Mouse (Mus musculus) heart, postnatal 0 days (tissue): ENCODE measurements at regions not wholly inside any gene's neighbourhood (a gene's known extent, or its start where the extent isn't known, plus 50 kb on each side); places are given as distances from the start of the nearest gene placed in this dataset.

Source experiments
- CTCF ChIP-seq: IDR thresholded peaks from 2 replicates; pipeline ENCODE4 v1.5.1; 2016; ENCODE audit warnings: antibody characterized with exemption, control low read depth, low read depth
- EP300 ChIP-seq: IDR thresholded peaks from 2 replicates; pipeline ENCODE4 v1.6.1; 2016; ENCODE audit warnings: antibody characterized with exemption, low read depth

DNA sequence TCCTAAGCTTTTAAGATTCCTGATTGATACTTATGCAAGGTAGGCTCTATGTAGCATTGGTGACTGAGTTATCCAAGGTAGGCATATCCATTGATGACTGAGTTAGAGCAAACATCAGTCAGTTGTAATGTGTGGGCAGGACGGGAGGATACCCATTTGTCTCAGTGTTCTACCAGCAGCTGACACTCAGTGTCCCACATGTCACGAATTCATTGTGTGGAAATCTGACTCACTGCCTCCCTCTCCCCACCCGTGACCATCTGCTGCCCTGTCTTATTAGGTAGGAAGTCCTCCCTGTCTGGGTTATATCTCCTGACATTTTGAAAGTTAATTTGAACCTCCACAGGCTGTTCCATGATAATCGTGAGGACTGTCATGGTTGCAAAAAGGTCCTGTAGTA, 141.3 kb downstream of the Olfm4 start:
- TF ChIP-seq CTCF (no peak), EP300 (no peak)
